Mouse (Mus musculus) T-cell, adult 2 months (primary cell): ENCODE data around the gene Veph1.

Source experiments
- DNase-seq: peaks from one replicate; pipeline ENCODE4 v3.0.0; 2022; ENCODE audit warnings: low spot score

The Veph1 gene

GRCm38 (mm10) chr3:66019171-66019570 is 277.5 kb downstream of the Veph1 start:
- no peak for DNase-seq

- DNase-seq, result no peak
These were observed 288.8 kb downstream of the Veph1 start for GRCm38 (mm10) chr3:66007632-66008401.

GRCm38 (mm10) chr3:66004989-66005388 is 291.6 kb downstream of the Veph1 start:
- no peak for DNase-seq

GRCm38 (mm10) chr3:66004220-66004951 is 292.3 kb downstream of the Veph1 start:
- no peak for DNase-seq
